In genomic region chr9:22875231-22875630, GRCm38 (mm10) we compare ENCODE assay signal across 15 mouse cellular contexts.
DNase-seq lines count a peak whose midpoint lies in the region; ATAC-seq and TF ChIP-seq lines count a peak whose summit lies in the region.
"Had no signal": no experiment of that assay in that cellular context is flagged by ENCODE, and none has a peak within 500 bp of the region (broad histone marks: within the 10 kb centered on the region; RNA-seq: fewer than 3 reads in every experiment).

No protein-coding gene starts in this region.

- H3K9ac ChIP-seq in midbrain, embryonic 12.5 days (replicated peaks): no peak overlapping the region
- no peak overlapping the region for H3K9ac ChIP-seq in midbrain, embryonic 11.5 days (ENCODE audit: low read length)
- H3K9ac ChIP-seq in forebrain, embryonic 16.5 days (replicated peaks; ENCODE audit: low read depth, low read length): no peak overlapping the region
- H3K9ac ChIP-seq in neural tube, embryonic 13.5 days: no peak overlapping the region
- H3K9ac ChIP-seq: embryonic facial prominence, embryonic 15.5 days; heart, embryonic 15.5 days had no signal

- no peak overlapping the region for H3K27ac ChIP-seq in midbrain, embryonic 12.5 days (replicated peaks)
- H3K27ac ChIP-seq in midbrain, embryonic 11.5 days (ENCODE audit: low read depth, low read length): no peak overlapping the region
- no peak overlapping the region for H3K27ac ChIP-seq in cerebellum, adult 2 months (ENCODE audit: insufficient read depth, low read length)
- no peak overlapping the region for H3K27ac ChIP-seq in forebrain, embryonic 16.5 days (ENCODE audit: low read length)
- H3K27ac ChIP-seq in neural tube, embryonic 13.5 days (replicated peaks): peak overlapping the region; percentile 20; the same call in 1 of the 2 replicates
- H3K27ac ChIP-seq in heart, embryonic 10.5 days: no peak overlapping the region
- H3K27ac ChIP-seq: embryonic facial prominence, embryonic 15.5 days; heart, embryonic 15.5 days; layer of hippocampus, adult 2 months had no signal

- H3K4me1 ChIP-seq in midbrain, embryonic 12.5 days: no peaks in the 10 kb centered on the region
- no peaks in the 10 kb centered on the region for H3K4me1 ChIP-seq in midbrain, embryonic 11.5 days (ENCODE audit: control insufficient read depth, insufficient read depth, low read length)
- H3K4me1 ChIP-seq in cerebellum, adult 2 months (ENCODE audit: control insufficient read depth, insufficient read depth, low read length): peaks cover 4% of the 10 kb centered on the region; the same call in 1 of the 2 replicates
- H3K4me1 ChIP-seq in forebrain, embryonic 16.5 days (replicated peaks; ENCODE audit: control insufficient read depth, insufficient read depth, low read length): 0 out of 2 replicates have a peak, but pooled peaks cover 2% of the 10 kb centered on the region
- peaks cover 5% of the 10 kb centered on the region; the same call in 1 of the 2 replicates for H3K4me1 ChIP-seq in neural tube, embryonic 13.5 days (replicated peaks)
- H3K4me1 ChIP-seq in heart, embryonic 10.5 days: no peaks in the 10 kb centered on the region
- H3K4me1 ChIP-seq: embryonic facial prominence, embryonic 15.5 days; heart, embryonic 15.5 days had no signal

- H3K36me3 ChIP-seq in midbrain, embryonic 12.5 days: no peaks in the 10 kb centered on the region
- H3K36me3 ChIP-seq in midbrain, embryonic 11.5 days (ENCODE audit: control insufficient read depth, insufficient read depth, low read length): no peaks in the 10 kb centered on the region
- no peaks in the 10 kb centered on the region for H3K36me3 ChIP-seq in forebrain, embryonic 16.5 days (ENCODE audit: control insufficient read depth, insufficient read depth)
- H3K36me3 ChIP-seq in neural tube, embryonic 13.5 days: no peaks in the 10 kb centered on the region
- no peaks in the 10 kb centered on the region for H3K36me3 ChIP-seq in heart, embryonic 10.5 days
- H3K36me3 ChIP-seq: embryonic facial prominence, embryonic 15.5 days; heart, embryonic 15.5 days had no signal

- no peak for TF ChIP-seq CTCF in cerebellum, adult 2 months (IDR thresholded peaks at IDR 0.05; ENCODE audit: borderline replicate concordance, insufficient read depth, low read depth, low read length)

- H3K27me3 ChIP-seq in midbrain, embryonic 12.5 days: no peaks in the 10 kb centered on the region
- H3K27me3 ChIP-seq in midbrain, embryonic 11.5 days (ENCODE audit: control insufficient read depth, insufficient read depth, low read length): no peaks in the 10 kb centered on the region
- H3K27me3 ChIP-seq in cerebellum, adult 2 months (ENCODE audit: control insufficient read depth, insufficient read depth, low read length): no peaks in the 10 kb centered on the region
- H3K27me3 ChIP-seq in forebrain, embryonic 16.5 days (replicated peaks; ENCODE audit: control insufficient read depth, insufficient read depth, low read length): no peaks in the 10 kb centered on the region
- H3K27me3 ChIP-seq in neural tube, embryonic 13.5 days: no peaks in the 10 kb centered on the region
- H3K27me3 ChIP-seq in heart, embryonic 10.5 days (ENCODE audit: insufficient read depth, poor library complexity, severe bottlenecking): no peaks in the 10 kb centered on the region
- H3K27me3 ChIP-seq: embryonic facial prominence, embryonic 15.5 days; heart, embryonic 15.5 days had no signal

- peak; percentile 38; the same call in 1 of the 2 replicates for ATAC-seq in midbrain, embryonic 12.5 days (ENCODE audit: low FRiP score, low read depth)
- ATAC-seq in midbrain, embryonic 11.5 days (ENCODE audit: low FRiP score): no peak
- ATAC-seq in forebrain, embryonic 16.5 days: peak; percentile 76
- ATAC-seq in neural tube, embryonic 13.5 days (ENCODE audit: low read depth): peak; percentile 59

- no peak for TF ChIP-seq POLR2A in cerebellum, adult 2 months (IDR thresholded peaks at IDR 0.05; ENCODE audit: borderline replicate concordance, insufficient read depth, low read length)

- H3K4me2 ChIP-seq in midbrain, embryonic 12.5 days (replicated peaks): no peak overlapping the region
- H3K4me2 ChIP-seq in midbrain, embryonic 11.5 days: no peak overlapping the region
- H3K4me2 ChIP-seq in forebrain, embryonic 16.5 days (ENCODE audit: low read length): no peak overlapping the region
- H3K4me2 ChIP-seq in neural tube, embryonic 13.5 days: no peak overlapping the region
- H3K4me2 ChIP-seq: embryonic facial prominence, embryonic 15.5 days; heart, embryonic 15.5 days had no signal

- DNase-seq in midbrain, embryonic 11.5 days (ENCODE audit: low spot score, missing footprints): no peak
- DNase-seq in cerebellum, adult 2 months: peak; percentile 59 to 90
- DNase-seq in heart, embryonic 10.5 days (ENCODE audit: low spot score): no peak
- no peak for DNase-seq in adrenal gland, postnatal 36 days
- DNase-seq: gastrocnemius, postnatal 36 days; kidney, adult 18-20 months; lung, postnatal 36 days; right cerebral cortex, postnatal 14 days; thymus, postnatal 36 days had no signal

- WGBS in midbrain, embryonic 12.5 days: 80% methylated on average over 1 of the region's 1 CpGs
- WGBS in midbrain, embryonic 11.5 days: 95% methylated on average over 1 of the region's 1 CpGs
- WGBS in cerebellum, adult 2 months: 9% methylated on average over 1 of the region's 1 CpGs
- 47% methylated on average over 1 of the region's 1 CpGs for WGBS in forebrain, embryonic 16.5 days
- 43% methylated on average over 1 of the region's 1 CpGs for WGBS in neural tube, embryonic 13.5 days
- 100% methylated on average over 1 of the region's 1 CpGs for WGBS in heart, embryonic 10.5 days

- no peaks in the 10 kb centered on the region for H3K9me3 ChIP-seq in midbrain, embryonic 12.5 days
- no peaks in the 10 kb centered on the region for H3K9me3 ChIP-seq in midbrain, embryonic 11.5 days (ENCODE audit: control insufficient read depth, low read length)
- no peaks in the 10 kb centered on the region for H3K9me3 ChIP-seq in forebrain, embryonic 16.5 days (ENCODE audit: control insufficient read depth, low read length)
- H3K9me3 ChIP-seq in neural tube, embryonic 13.5 days: no peaks in the 10 kb centered on the region
- no peaks in the 10 kb centered on the region for H3K9me3 ChIP-seq in heart, embryonic 10.5 days
- H3K9me3 ChIP-seq: embryonic facial prominence, embryonic 15.5 days; heart, embryonic 15.5 days had no signal

- H3K4me3 ChIP-seq in midbrain, embryonic 12.5 days: no peak overlapping the region
- H3K4me3 ChIP-seq in midbrain, embryonic 11.5 days (ENCODE audit: low read depth, low read length): no peak overlapping the region
- H3K4me3 ChIP-seq in cerebellum, adult 2 months (replicated peaks; ENCODE audit: insufficient read depth, low read depth, low read length): no peak overlapping the region
- H3K4me3 ChIP-seq in forebrain, embryonic 16.5 days (replicated peaks; ENCODE audit: low read length): no peak overlapping the region
- H3K4me3 ChIP-seq in neural tube, embryonic 13.5 days: no peak overlapping the region
- H3K4me3 ChIP-seq in heart, embryonic 10.5 days: no peak overlapping the region
- H3K4me3 ChIP-seq: embryonic facial prominence, embryonic 15.5 days; heart, embryonic 15.5 days; layer of hippocampus, adult 2 months had no signal

Comparison
In these comparisons a context has a peak if more than half of its experiments do, and no peak if none do; other contexts are left out.
1. DNase-seq: peak in cerebellum, adult 2 months (2 of 2); none in midbrain, embryonic 11.5 days (single experiment), heart, embryonic 10.5 days (single experiment) and adrenal gland, postnatal 36 days (0 of 2).